Mouse (Mus musculus) cerebellum, postnatal 14 days (tissue): ENCODE measurements around the gene Tmem50b.
A peak's percentile ranks its signal among the peaks of the same experiment; 100 is the strongest.

Experiments
- DNase-seq, 2 experiments: peaks; one replicate each; pipeline ENCODE4 v3.0.0; 2021; ENCODE audit warnings: mixed read lengths in 2 of 2

The Tmem50b gene

GRCm38 (mm10) chr16:91564580-91565291, 32.9 kb downstream of the Tmem50b start:
- no peak for DNase-seq

GRCm38 (mm10) chr16:91561541-91562457, 35.8 kb downstream of the Tmem50b start:
- no peak for DNase-seq

GRCm38 (mm10) chr16:91561099-91561498, 36.5 kb downstream of the Tmem50b start:
- peak; percentile 70 to 75 for DNase-seq

- no peak for DNase-seq
Observed at GRCm38 (mm10) chr16:91557693-91558092, 39.9 kb downstream of the Tmem50b start.

- DNase-seq, result no peak
Observed at GRCm38 (mm10) chr16:91557214-91557613, 40.4 kb downstream of the Tmem50b start.

GRCm38 (mm10) chr16:91556659-91557058, 40.9 kb downstream of the Tmem50b start:
- DNase-seq, result no peak

- DNase-seq, result no peak
Observed at GRCm38 (mm10) chr16:91555017-91555605, 42.5 kb downstream of the Tmem50b start.

- DNase-seq, result peak; percentile 38 to 50
Observed at GRCm38 (mm10) chr16:91553625-91554024, 44.0 kb downstream of the Tmem50b start.

GRCm38 (mm10) chr16:91552072-91552471, 45.5 kb downstream of the Tmem50b start:
- DNase-seq, result no peak

GRCm38 (mm10) chr16:91551081-91551524, 46.5 kb downstream of the Tmem50b start:
- DNase-seq, result no peak

- DNase-seq, result no peak
Observed at GRCm38 (mm10) chr16:91549616-91550015, 48.0 kb downstream of the Tmem50b start.

GRCm38 (mm10) chr16:91548996-91549395, 48.6 kb downstream of the Tmem50b start:
- no peak for DNase-seq

- DNase-seq, result no peak
Observed at GRCm38 (mm10) chr16:91548586-91548985, 49.0 kb downstream of the Tmem50b start.

GRCm38 (mm10) chr16:91547974-91548373, 49.6 kb downstream of the Tmem50b start:
- no peak for DNase-seq

- DNase-seq, result peak; percentile 72 to 74
Observed at GRCm38 (mm10) chr16:91546836-91547741, 50.5 kb downstream of the Tmem50b start, which contains the start of gene Ifngr2. Gene Ifngr2 (plus strand): TSS chr16:91547072.

- DNase-seq, result no peak
Observed at GRCm38 (mm10) chr16:91546391-91546835, 51.2 kb downstream of the Tmem50b start.

GRCm38 (mm10) chr16:91545597-91546281, 51.9 kb downstream of the Tmem50b start:
- DNase-seq, result no peak

- DNase-seq, result no peak
Observed at GRCm38 (mm10) chr16:91543619-91544018, 54.0 kb downstream of the Tmem50b start.

GRCm38 (mm10) chr16:91541573-91542081, 56.0 kb downstream of the Tmem50b start:
- DNase-seq, result peak; percentile 30 to 49

GRCm38 (mm10) chr16:91538513-91538912, 59.1 kb downstream of the Tmem50b start:
- no peak for DNase-seq

- no peak for DNase-seq
Observed at GRCm38 (mm10) chr16:91538051-91538450, 59.5 kb downstream of the Tmem50b start.
